Mouse (Mus musculus) lung, postnatal 0 days (tissue): ENCODE results near the gene Hes7.

Experiments used
- CTCF ChIP-seq: IDR thresholded peaks from 2 replicates; pipeline ENCODE4 v1.5.1; 2016; ENCODE audit warnings: antibody characterized with exemption, mild to moderate bottlenecking
- EP300 ChIP-seq: IDR thresholded peaks from 2 replicates; pipeline ENCODE4 v1.6.1; 2016; ENCODE audit warnings: antibody characterized with exemption, mild to moderate bottlenecking, control low read depth

DNA sequence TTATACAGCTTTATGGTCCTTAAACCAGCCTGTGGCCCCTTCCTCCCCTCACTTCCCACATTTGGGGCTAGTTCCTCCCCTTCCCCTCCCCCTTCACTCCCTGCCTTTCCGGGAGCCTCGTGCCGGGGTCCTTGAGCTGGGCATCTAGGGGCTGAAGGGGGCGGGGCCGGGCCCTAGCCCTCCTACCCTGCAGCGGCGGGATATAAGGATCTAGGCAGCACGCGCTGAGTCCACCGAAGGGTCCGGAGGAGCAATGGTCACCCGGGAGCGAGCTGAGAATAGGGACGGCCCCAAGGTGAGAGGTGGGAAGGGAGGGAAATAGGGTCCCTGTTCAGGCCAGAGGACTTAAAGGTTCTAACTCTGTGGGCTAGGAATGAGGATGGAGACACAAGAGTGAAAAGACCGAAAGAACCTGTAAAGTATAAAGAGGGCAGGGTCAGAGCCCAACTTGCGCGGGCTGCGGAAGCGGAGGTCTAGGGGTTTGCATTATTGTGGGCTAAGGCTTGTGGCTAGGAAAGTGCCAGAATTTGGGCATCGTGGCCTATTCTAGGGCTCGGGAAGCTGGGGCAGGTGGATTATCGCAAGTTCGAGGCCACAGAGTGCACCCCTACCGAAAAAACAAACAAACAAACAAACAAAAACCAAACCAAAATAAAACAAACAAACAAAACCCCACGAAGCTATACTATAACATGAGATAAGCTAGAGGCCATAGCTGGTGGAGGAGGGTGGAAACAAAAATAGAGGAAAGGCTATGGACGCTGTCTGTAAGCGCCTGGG is at the start of gene Hes7:
- no peak for TF ChIP-seq CTCF
- TF ChIP-seq EP300 = no peak
